Mouse (Mus musculus): ENCODE measurements at regions not wholly inside any gene's neighbourhood (a gene's known extent, or its start where the extent isn't known, plus 50 kb on each side); places are given as distances from the start of the nearest gene placed in this dataset.
A peak's percentile ranks its signal among the peaks of the same experiment; 100 is the strongest.

DNA sequence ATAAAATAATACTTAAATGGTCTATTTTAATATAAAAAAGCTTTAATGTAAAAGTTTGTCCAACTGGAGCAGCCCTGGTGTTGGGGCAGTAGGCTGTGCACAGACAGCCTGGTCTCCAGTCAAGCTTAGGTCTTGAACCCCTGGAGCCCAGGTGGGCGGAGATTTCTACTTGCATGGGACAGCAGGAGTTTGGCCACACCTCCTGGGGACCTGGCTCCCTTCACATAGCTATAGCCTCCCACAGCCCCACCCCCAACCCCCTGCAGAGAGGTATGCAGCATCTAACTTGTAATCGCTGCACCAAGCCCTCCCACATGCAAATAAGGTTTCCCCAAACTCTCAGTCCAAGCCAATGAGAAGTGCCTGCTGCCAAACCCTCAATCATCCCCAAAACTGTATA is 81.3 kb upstream of the Apob start:
- peaks cover 5% of the 10 kb centered on the region for H3K27me3 ChIP-seq
- ChIA-PET POLR2A (no interaction called here), CTCF (no interaction called here)
- no peak for ATAC-seq
- no peak for DNase-seq (ENCODE audit: low read depth, low spot score)
- in situ Hi-C loops (cut with MboI; ENCODE audit: low pct_unique_long_range_greater_than_20kb), result no loop called here
- no peak for TF ChIP-seq CTCF (IDR thresholded peaks at IDR 0.05)

- no peak for ATAC-seq
- DNase-seq (ENCODE audit: low read depth, low spot score), result no peak
- in situ Hi-C loops (cut with MboI; ENCODE audit: low pct_unique_long_range_greater_than_20kb), result loop anchor here (5.0 kb wide), 1 partner anchor 72 kb away; the partner anchor contains the start of gene Apob
- ChIA-PET POLR2A (no interaction called here), CTCF (interaction anchor here (1.4 kb wide), 1 partner anchor 70 kb away, joined by 4 read pairs; no protein-coding TSS in a partner anchor)
- TF ChIP-seq CTCF (IDR thresholded peaks at IDR 0.05), result peak; percentile 17
- H3K27me3 ChIP-seq, result peaks cover 5% of the 10 kb centered on the region
Measured at GRCm38 (mm10) chr12:7905329-7905728, 72.1 kb upstream of the Apob start.

GRCm38 (mm10) chr12:7906831-7907230 is 70.6 kb upstream of the Apob start:
- POLR2A ChIA-PET, result no interaction called here
- no peak for DNase-seq (ENCODE audit: low read depth, low spot score)
- CTCF ChIA-PET, result no interaction called here
- ATAC-seq, result no peak
- in situ Hi-C loops (cut with MboI; ENCODE audit: low pct_unique_long_range_greater_than_20kb), result loop anchor here (5.0 kb wide), 1 partner anchor 70 kb away; the partner anchor contains the start of gene Apob
- peaks cover 5% of the 10 kb centered on the region for H3K27me3 ChIP-seq
- TF ChIP-seq CTCF (IDR thresholded peaks at IDR 0.05), result no peak

GRCm38 (mm10) chr12:7909746-7910360 is 67.6 kb upstream of the Apob start:
- no peak for TF ChIP-seq CTCF (IDR thresholded peaks at IDR 0.05)
- CTCF ChIA-PET, result interaction anchor here (1.0 kb wide), 1 partner anchor 39 kb away, joined by 3 read pairs; no protein-coding TSS in a partner anchor
- H3K27me3 ChIP-seq, result peaks cover 4% of the 10 kb centered on the region
- POLR2A ChIA-PET, result no interaction called here
- DNase-seq (ENCODE audit: low read depth, low spot score) (no peak), ATAC-seq (no peak)
- in situ Hi-C loops (cut with MboI; ENCODE audit: low pct_unique_long_range_greater_than_20kb), result loop anchor here (5.0 kb wide), 1 partner anchor 67 kb away; the partner anchor contains the start of gene Apob

- in situ Hi-C loops (cut with MboI; ENCODE audit: low pct_unique_long_range_greater_than_20kb), result no loop called here
- ATAC-seq (no peak), DNase-seq (ENCODE audit: low read depth, low spot score) (no peak)
- no peak for TF ChIP-seq CTCF (IDR thresholded peaks at IDR 0.05)
- ChIA-PET POLR2A (no interaction called here), CTCF (interaction anchor here (1.0 kb wide), 1 partner anchor 38 kb away, joined by 3 read pairs; no protein-coding TSS in a partner anchor)
- peaks cover 4% of the 10 kb centered on the region for H3K27me3 ChIP-seq
Measured at GRCm38 (mm10) chr12:7910509-7910908, 66.9 kb upstream of the Apob start.

- TF ChIP-seq CTCF (IDR thresholded peaks at IDR 0.05), result no peak
- POLR2A ChIA-PET, result no interaction called here
- peaks cover 11% of the 10 kb centered on the region for H3K27me3 ChIP-seq
- no peak for ATAC-seq
- DNase-seq (ENCODE audit: low read depth, low spot score), result no peak
- CTCF ChIA-PET, result no interaction called here
- in situ Hi-C loops (cut with MboI; ENCODE audit: low pct_unique_long_range_greater_than_20kb), result no loop called here
Measured at GRCm38 (mm10) chr12:7918385-7918784, 59.1 kb upstream of the Apob start.

DNA sequence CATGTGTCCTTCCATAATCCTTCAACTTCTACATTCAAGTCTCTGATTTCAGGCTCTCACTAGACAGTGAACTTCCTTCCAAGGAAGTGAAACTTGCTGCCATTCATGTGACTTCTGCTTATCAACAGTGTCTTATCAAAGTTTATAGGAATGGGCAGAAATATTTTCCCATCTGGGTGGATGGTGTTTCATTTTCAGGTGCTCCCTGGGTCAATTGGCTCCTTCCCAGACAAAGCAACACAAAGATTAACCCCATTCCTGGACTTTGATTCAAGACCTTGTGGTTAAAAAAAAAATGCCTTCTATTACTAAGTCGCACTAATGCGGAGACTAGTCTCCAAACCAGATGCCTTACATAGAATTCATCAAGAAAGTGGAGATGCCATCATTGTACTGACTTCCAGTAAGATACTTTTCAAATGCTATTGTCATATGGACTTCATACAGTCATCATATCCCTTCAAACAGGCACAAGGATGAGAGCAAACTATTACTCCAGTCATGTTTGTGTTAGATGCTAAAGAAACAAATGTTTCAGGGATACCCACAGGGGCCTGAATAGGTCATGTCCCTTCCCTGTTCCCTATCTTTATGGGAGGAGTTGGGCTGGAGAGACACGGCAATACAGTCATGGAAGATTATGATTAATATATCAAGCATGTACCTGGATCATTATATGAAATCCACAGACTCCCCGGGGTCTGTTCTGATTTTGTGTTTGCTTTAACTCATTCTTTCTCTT is 58.3 kb upstream of the Apob start:
- POLR2A ChIA-PET, result no interaction called here
- in situ Hi-C loops (cut with MboI; ENCODE audit: low pct_unique_long_range_greater_than_20kb), result no loop called here
- no peak for TF ChIP-seq CTCF (IDR thresholded peaks at IDR 0.05)
- DNase-seq (ENCODE audit: low read depth, low spot score) (no peak), ATAC-seq (no peak)
- peaks cover 11% of the 10 kb centered on the region for H3K27me3 ChIP-seq
- CTCF ChIA-PET, result no interaction called here

DNA sequence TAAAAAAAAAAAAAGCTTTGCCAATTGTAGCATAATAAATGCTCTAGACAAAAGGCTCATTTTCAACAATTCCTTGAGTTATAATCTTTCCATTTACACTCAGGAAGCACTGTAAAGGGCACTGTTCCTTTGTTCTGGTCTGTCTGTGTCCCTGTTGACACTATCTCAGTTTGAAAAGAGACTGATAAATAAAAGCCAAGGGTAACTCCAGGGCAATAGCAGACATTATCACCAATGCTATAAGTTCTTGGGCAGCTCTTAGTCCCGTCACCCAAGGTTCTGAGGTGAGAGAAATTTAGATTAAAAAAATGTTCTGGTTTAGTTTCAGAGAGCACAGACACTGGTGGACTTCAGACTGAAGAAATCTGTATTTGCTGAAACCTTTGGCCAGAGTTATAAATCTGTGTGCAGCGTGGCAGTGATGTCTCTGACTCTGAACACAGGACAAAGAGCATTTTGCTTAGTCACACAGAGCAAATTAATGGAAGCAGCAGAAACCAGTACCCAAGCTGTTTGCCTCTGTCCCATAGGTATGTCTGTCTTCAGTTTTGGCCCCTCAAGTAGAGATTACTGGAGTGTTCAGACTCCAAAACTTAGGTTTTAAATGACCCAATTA is 57.6 kb upstream of the Apob start:
- DNase-seq (ENCODE audit: low read depth, low spot score) (no peak), ATAC-seq (no peak)
- CTCF ChIA-PET, result no interaction called here
- POLR2A ChIA-PET, result no interaction called here
- H3K27me3 ChIP-seq, result peaks cover 7% of the 10 kb centered on the region
- no peak for TF ChIP-seq CTCF (IDR thresholded peaks at IDR 0.05)
- in situ Hi-C loops (cut with MboI; ENCODE audit: low pct_unique_long_range_greater_than_20kb), result no loop called here

DNA sequence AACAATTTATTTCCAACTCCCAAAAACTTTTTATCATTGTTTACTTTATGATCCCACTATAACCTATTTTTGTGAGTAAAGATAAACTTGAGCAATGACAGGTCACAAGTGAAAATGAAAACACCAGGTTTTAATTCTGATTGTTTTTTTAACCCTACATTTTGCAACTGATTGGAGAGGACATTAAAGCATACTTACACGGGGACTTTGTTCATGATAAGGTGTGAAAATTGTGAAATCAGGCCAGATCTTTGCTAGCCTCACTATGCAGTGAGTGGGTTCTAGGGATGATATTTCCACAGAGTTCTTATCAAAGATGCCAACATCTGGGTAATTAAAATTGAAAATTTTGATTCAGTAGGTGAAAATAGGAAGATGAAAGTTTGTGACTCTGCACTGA is 56.6 kb upstream of the Apob start:
- POLR2A ChIA-PET, result no interaction called here
- peaks cover 6% of the 10 kb centered on the region for H3K27me3 ChIP-seq
- in situ Hi-C loops (cut with MboI; ENCODE audit: low pct_unique_long_range_greater_than_20kb), result no loop called here
- CTCF ChIA-PET, result no interaction called here
- ATAC-seq (no peak), DNase-seq (ENCODE audit: low read depth, low spot score) (no peak)
- TF ChIP-seq CTCF (IDR thresholded peaks at IDR 0.05), result no peak

Measured in Patski (cell line).